Mouse (Mus musculus) cortical plate, adult 2 months (tissue): ENCODE measurements around the gene Slc25a17.

ENCODE experiments used
- CTCF ChIP-seq: fragments of 200-500 bp; IDR thresholded peaks from 2 replicates; pipeline ENCODE4 v1.5.1; 2011; ENCODE audit warnings: mild to moderate bottlenecking, control low read depth, low read length; ENCODE audit not compliant: insufficient read depth; ENCODE audit errors: extremely low read depth
- POLR2A ChIP-seq: fragments of 200-500 bp; IDR thresholded peaks from 2 replicates; pipeline ENCODE4 v1.6.1; 2011; ENCODE audit warnings: mild to moderate bottlenecking, low read length, control low read depth; ENCODE audit not compliant: insufficient read depth; ENCODE audit errors: extremely low read depth

DNA sequence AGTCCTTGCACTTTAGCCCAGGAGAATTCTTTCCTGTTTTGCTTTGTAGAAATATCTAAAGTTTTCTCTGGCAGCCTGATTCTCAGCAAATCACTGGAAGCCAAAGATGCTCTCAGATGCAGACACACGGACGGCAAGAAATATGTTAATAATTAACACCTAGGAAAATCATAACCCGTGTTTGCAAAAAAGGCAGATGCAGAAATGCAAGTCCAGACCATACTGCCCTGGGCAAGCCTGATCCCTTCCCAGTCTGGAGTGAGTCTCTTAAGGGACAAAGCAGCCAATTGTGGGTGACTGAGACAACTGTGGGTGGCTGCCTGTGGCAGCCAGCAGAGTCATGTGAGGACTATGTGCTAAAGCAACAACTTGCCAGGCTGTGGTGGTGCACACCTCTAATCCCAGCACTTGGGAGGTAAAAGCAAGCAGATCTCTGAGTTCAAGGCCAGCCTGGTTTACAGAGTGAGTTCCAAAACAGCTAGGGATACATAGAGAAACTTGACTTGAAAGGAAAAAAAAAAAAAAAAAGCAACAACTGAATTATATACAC is 60.0 kb downstream of the Slc25a17 start:
- no peak for TF ChIP-seq POLR2A
- no peak for TF ChIP-seq CTCF
